Mouse (Mus musculus): ENCODE results near the gene Olfr787.

Gene Olfr787

DNA sequence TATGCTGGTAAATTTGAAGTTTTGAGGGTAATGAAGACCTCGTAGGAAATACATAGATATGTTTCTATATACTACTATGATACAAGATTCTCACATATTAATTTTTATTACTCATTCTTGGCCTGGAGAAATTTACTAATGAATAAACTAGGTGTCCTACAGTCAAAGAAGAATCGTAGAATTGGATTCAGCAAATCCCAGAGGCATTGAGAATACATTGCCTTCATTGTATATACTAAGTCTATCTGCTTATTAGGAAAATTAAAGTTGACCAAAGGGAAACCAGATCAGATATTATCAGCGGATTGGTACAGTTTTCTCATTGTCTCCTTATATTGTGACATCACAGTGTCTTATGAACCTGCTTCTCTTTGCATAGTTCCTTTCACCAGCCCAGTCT, at the start of gene Olfr787:
Gene Olfr787 (plus strand): TSS at position 301 of the 400 bp plus-strand sequence.
- DNase-seq (ENCODE audit: low read depth, low spot score) = no peak

DNA sequence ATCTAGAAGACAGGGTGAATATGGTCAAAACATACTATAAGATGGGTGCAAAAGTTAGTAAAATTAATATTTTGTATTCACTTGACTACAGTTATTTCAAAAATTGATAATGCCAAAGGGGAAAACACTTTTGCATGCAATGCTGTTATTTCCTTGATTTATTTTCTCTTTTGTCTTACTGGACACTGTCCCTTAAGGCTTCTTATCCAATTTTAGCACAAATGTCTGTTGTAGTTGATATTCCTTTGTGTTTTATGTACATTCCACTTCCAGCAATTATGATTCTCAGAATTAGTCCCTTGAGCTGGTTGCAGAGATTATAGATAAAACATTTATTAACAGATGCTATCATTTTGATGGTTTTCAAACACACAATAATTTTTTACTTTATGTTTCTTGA, 34.7 kb upstream of the Olfr787 start, which contains the start of gene Olfr786:
Gene Olfr786 (plus strand): TSS at position 301 of the 400 bp plus-strand sequence.
- DNase-seq (ENCODE audit: low read depth, low spot score) = no peak

GRCm38 (mm10) chr10:129470698-129471097, 9.0 kb downstream of the Olfr787 start, which contains the start of gene Olfr788:
Gene Olfr788, plus strand, starts transcription at chr10:129470998.
- no peak for DNase-seq (ENCODE audit: low read depth, low spot score)

GRCm38 (mm10) chr10:129473256-129473655, 11.6 kb downstream of the Olfr787 start:
- no peak for DNase-seq (ENCODE audit: low read depth, low spot score)

- DNase-seq (ENCODE audit: low read depth, low spot score) = no peak
Observed at GRCm38 (mm10) chr10:129473723-129474122, 12.1 kb downstream of the Olfr787 start.

- no peak for DNase-seq (ENCODE audit: low read depth, low spot score)
Observed at GRCm38 (mm10) chr10:129484452-129484851, 22.8 kb downstream of the Olfr787 start, which contains the start of gene Olfr789. Gene Olfr789, plus strand, starts transcription at chr10:129484752.

DNA sequence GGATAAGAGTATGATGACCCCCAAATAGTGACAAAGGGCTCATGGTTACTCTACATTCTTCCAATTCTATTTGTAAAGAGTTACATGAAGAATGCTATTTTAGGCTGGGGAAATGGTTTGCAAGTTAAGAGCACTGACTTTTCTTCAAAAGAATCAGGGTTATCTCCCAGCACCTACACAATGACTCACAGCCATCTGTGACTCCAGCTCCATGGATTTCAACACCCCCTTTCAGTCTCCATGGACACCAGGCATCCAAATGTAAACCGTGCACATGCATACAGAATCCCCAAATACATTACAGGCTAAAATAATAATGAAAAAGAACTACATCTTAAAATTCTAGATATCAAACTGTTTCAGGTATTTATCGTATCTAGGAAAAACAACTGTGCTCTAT, 28.4 kb downstream of the Olfr787 start:
- no peak for DNase-seq (ENCODE audit: low read depth, low spot score)

DNA sequence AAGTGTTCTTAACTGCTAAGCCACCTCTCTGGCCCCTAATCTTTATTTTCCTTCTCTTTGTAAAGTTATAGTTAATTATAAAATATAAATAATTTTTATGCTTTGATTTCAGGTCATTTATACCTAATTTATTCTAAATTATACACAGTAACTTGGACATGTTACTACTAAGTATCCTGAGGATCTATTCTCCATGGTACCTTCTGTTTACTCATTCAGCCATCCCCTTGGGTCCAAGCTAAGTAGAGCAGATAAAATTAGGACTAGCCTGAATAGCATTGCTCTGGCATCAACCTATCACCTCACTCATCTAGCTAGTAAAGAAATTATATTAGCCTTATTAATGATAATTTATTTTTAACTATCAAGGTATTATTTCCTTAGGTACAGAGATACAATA, 36.5 kb downstream of the Olfr787 start, which contains the start of gene Olfr790:
Gene Olfr790 (plus strand): TSS at position 301 of the 400 bp plus-strand sequence.
- DNase-seq (ENCODE audit: low read depth, low spot score) = no peak
